Mouse (Mus musculus): Measurements from ENCODE around the gene Alyref. TPM values are rescaled to one million over a fixed set of nuclear protein-coding genes. Genes with fewer than 3 reads are reported as not detected.

Alyref gene
- total RNA-seq, 1 experiment = 397 TPM

DNA sequence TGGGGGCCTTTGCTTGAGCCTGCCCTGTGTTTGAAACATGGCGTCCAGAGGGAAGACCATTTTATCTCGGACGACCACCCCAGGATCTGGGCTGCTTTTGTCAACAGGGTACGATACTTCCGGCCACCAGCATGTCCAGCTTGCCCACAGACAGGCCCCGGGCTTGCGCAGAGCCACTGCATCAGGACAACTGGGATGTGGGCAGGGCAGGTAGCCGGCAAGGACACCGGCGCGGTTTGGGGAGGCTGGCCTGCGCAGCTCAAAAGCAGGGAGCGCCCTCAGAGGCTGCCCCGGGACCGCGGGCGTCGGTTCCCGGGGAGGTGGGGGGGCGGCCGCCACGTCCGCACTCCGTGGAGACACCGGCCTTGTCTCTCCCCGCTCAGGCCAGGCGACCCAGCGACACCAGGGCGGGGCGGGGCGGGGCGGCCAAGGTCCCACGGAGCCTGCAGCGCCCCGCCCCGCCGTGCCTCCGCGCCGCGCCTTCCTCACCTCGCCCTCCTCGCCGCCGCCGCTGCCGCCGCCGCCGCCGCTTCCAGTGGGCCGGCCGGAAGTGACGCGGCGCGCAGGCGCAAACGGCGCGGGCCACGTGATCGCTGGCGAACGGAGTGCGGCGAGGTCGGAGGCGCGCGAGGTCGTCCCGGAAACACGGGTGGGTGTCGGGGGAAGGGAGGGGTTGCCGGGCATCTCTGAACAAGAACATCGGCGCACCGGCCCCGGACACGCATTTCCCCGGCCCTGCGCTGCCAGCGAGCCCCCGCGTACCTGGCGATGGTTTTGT, 48.8 kb downstream of the Alyref start, which contains the start of gene Mcrip1:
TSS of gene Mcrip1 (minus strand) at position 560 of the 778 bp plus-strand sequence.
- peak within 1 kb of the TSS; percentile 80 for H3K9ac ChIP-seq (ENCODE audit: insufficient read depth, low read depth, low read length, poor library complexity, severe bottlenecking)
- TF ChIP-seq ZNF384 (IDR thresholded peaks at IDR 0.05; ENCODE audit: low read depth, low read length) (no peak), CHD2 (IDR thresholded peaks at IDR 0.05; ENCODE audit: low read depth, low read length) (no peak), ZC3H11A (IDR thresholded peaks at IDR 0.05; ENCODE audit: borderline replicate concordance, low read depth, low read length) (no peak), HCFC1 (IDR thresholded peaks at IDR 0.05; ENCODE audit: borderline replicate concordance, insufficient read depth, low read length) (no peak), MAFK (IDR thresholded peaks at IDR 0.05; ENCODE audit: insufficient read depth, low read depth, low read length) (no peak)
- H3K9me3 ChIP-seq (ENCODE audit: control insufficient read depth, insufficient read depth, low read depth, low read length) = no peaks in the 10 kb centered on the region
- no peak within 1 kb of the TSS for H3K27ac ChIP-seq (ENCODE audit: insufficient read depth, low read depth, low read length, poor library complexity, severe bottlenecking)
- peak; percentile 65 for DNase-seq (ENCODE audit: low read depth, low spot score)
- H3K36me3 ChIP-seq (ENCODE audit: control insufficient read depth, insufficient read depth, low read length, poor library complexity, severe bottlenecking) = peaks cover 1% of the 10 kb centered on the region; the same call in 1 of the 2 replicates
- in situ Hi-C loops (cut with MboI; ENCODE audit: low sequenced_read_pairs in 2 of 2, unreplicated experiment in 2 of 2) = no loop called here
- peak within 1 kb of the TSS; percentile 76 to 86 for H3K4me3 ChIP-seq (ENCODE audit: insufficient read depth in 1 of 2, low read depth in 1 of 2, low read length in 2 of 2, poor library complexity in 1 of 2, severe bottlenecking in 1 of 2)
- peaks cover 0 to 9% of the 10 kb centered on the region in 2 experiments; a peak in 3 of 4 replicates for H3K4me1 ChIP-seq (ENCODE audit: control insufficient read depth in 2 of 2, insufficient read depth in 2 of 2, low read length in 2 of 2, poor library complexity in 1 of 2)

DNA sequence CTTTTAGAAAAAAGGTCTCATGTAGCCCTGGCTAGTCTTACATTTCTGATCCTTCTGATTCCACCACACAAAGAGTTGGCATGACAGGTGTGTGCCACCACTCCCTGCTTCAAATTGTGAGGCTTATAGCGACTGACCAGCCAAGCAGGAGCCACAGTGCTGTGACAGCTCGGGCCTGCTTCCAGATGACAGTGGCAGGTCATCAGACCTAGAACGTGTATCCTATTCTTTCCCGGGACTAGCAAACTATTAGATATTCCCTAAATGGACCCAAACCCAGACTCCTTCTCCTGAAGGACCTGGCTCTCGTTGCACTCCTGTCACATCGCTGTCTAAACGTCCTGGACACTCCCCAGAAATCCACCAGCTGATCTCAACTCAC, 49.4 kb downstream of the Alyref start:
- peak overlapping the region; percentile 76 to 86 for H3K4me3 ChIP-seq (ENCODE audit: insufficient read depth in 1 of 2, low read depth in 1 of 2, low read length in 2 of 2, poor library complexity in 1 of 2, severe bottlenecking in 1 of 2)
- H3K27ac ChIP-seq (ENCODE audit: insufficient read depth, low read depth, low read length, poor library complexity, severe bottlenecking) = no peak overlapping the region
- H3K4me1 ChIP-seq (ENCODE audit: control insufficient read depth in 2 of 2, insufficient read depth in 2 of 2, low read length in 2 of 2, poor library complexity in 1 of 2) = peaks cover 0 to 9% of the 10 kb centered on the region in 2 experiments; a peak in 3 of 4 replicates
- H3K9me3 ChIP-seq (ENCODE audit: control insufficient read depth, insufficient read depth, low read depth, low read length) = no peaks in the 10 kb centered on the region
- peak overlapping the region; percentile 75 for H3K9ac ChIP-seq (ENCODE audit: insufficient read depth, low read depth, low read length, poor library complexity, severe bottlenecking)
- no peak for DNase-seq (ENCODE audit: low read depth, low spot score)
- in situ Hi-C loops (cut with MboI; ENCODE audit: low sequenced_read_pairs in 2 of 2, unreplicated experiment in 2 of 2) = no loop called here
- TF ChIP-seq CHD2 (IDR thresholded peaks at IDR 0.05; ENCODE audit: low read depth, low read length) = no peak
- TF ChIP-seq ZNF384 (IDR thresholded peaks at IDR 0.05; ENCODE audit: low read depth, low read length) = no peak
- TF ChIP-seq MAFK (IDR thresholded peaks at IDR 0.05; ENCODE audit: insufficient read depth, low read depth, low read length) = no peak
- no peak for TF ChIP-seq ZC3H11A (IDR thresholded peaks at IDR 0.05; ENCODE audit: borderline replicate concordance, low read depth, low read length)
- no peak for TF ChIP-seq HCFC1 (IDR thresholded peaks at IDR 0.05; ENCODE audit: borderline replicate concordance, insufficient read depth, low read length)
- peaks cover 5% of the 10 kb centered on the region; the same call in 1 of the 2 replicates for H3K36me3 ChIP-seq (ENCODE audit: control insufficient read depth, insufficient read depth, low read length, poor library complexity, severe bottlenecking)

DNA sequence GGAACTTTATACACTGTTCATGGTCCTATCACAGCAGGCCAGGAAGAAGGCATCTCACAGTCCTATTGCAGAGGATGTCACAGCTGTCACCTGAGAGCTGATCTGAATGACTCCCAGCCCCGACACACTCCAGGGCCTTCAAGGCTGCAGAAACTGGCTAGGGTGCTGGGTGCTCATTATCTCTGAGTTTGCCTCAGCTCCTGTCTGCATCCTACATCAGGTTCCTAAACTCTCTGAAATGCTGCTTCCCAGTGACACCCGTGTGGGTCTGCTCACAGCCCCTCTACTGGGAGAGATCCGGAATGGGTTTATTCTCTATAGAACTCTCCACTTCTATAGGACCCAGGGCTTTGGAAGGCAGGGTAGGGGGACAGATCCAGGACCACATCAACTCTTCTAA, 50.0 kb downstream of the Alyref start:
- no peak overlapping the region for H3K9ac ChIP-seq (ENCODE audit: insufficient read depth, low read depth, low read length, poor library complexity, severe bottlenecking)
- no peak for TF ChIP-seq ZC3H11A (IDR thresholded peaks at IDR 0.05; ENCODE audit: borderline replicate concordance, low read depth, low read length)
- TF ChIP-seq ZNF384 (IDR thresholded peaks at IDR 0.05; ENCODE audit: low read depth, low read length) = no peak
- no peak for TF ChIP-seq MAFK (IDR thresholded peaks at IDR 0.05; ENCODE audit: insufficient read depth, low read depth, low read length)
- TF ChIP-seq HCFC1 (IDR thresholded peaks at IDR 0.05; ENCODE audit: borderline replicate concordance, insufficient read depth, low read length) = no peak
- TF ChIP-seq CHD2 (IDR thresholded peaks at IDR 0.05; ENCODE audit: low read depth, low read length) = no peak
- no peaks in the 10 kb centered on the region for H3K9me3 ChIP-seq (ENCODE audit: control insufficient read depth, insufficient read depth, low read depth, low read length)
- no peak for DNase-seq (ENCODE audit: low read depth, low spot score)
- in situ Hi-C loops (cut with MboI; ENCODE audit: low sequenced_read_pairs in 2 of 2, unreplicated experiment in 2 of 2) = no loop called here
- H3K36me3 ChIP-seq (ENCODE audit: control insufficient read depth, insufficient read depth, low read length, poor library complexity, severe bottlenecking) = peaks cover 5% of the 10 kb centered on the region; the same call in 1 of the 2 replicates
- H3K4me1 ChIP-seq (ENCODE audit: control insufficient read depth in 2 of 2, insufficient read depth in 2 of 2, low read length in 2 of 2, poor library complexity in 1 of 2) = peaks cover 0 to 9% of the 10 kb centered on the region in 2 experiments; a peak in 3 of 4 replicates
- no peak overlapping the region for H3K4me3 ChIP-seq (ENCODE audit: insufficient read depth in 1 of 2, low read depth in 1 of 2, low read length in 2 of 2, poor library complexity in 1 of 2, severe bottlenecking in 1 of 2)
- no peak overlapping the region for H3K27ac ChIP-seq (ENCODE audit: insufficient read depth, low read depth, low read length, poor library complexity, severe bottlenecking)

DNA sequence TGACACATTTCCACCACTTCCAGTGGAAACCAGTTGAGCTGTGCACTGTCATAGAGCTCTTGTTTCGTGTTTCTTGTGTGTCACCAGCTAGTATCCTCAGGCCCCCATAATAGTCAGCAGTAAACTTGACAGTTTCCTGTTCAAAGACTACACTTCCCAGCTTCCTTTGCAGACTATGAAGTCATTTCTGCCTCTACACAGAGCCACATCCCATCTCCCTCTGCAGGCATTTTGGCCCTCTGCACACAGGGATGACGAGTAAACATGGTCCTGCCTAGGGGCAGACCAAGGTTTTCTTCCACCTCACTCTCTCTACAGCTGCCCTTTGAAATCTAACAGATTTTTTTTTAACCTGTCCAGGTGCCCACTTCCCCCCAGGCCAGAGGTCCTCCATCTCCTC, 50.7 kb downstream of the Alyref start:
- Histone ChIP-seq H3K9me3 (ENCODE audit: control insufficient read depth, insufficient read depth, low read depth, low read length) (no peaks in the 10 kb centered on the region), H3K4me1 (ENCODE audit: control insufficient read depth in 2 of 2, insufficient read depth in 2 of 2, low read length in 2 of 2, poor library complexity in 1 of 2) (peaks cover 0 to 9% of the 10 kb centered on the region in 2 experiments; a peak in 3 of 4 replicates), H3K9ac (ENCODE audit: insufficient read depth, low read depth, low read length, poor library complexity, severe bottlenecking) (no peak overlapping the region), H3K4me3 (ENCODE audit: insufficient read depth in 1 of 2, low read depth in 1 of 2, low read length in 2 of 2, poor library complexity in 1 of 2, severe bottlenecking in 1 of 2) (no peak overlapping the region), H3K27ac (ENCODE audit: insufficient read depth, low read depth, low read length, poor library complexity, severe bottlenecking) (no peak overlapping the region), H3K36me3 (ENCODE audit: control insufficient read depth, insufficient read depth, low read length, poor library complexity, severe bottlenecking) (peaks cover 5% of the 10 kb centered on the region; the same call in 1 of the 2 replicates)
- no peak for DNase-seq (ENCODE audit: low read depth, low spot score)
- in situ Hi-C loops (cut with MboI; ENCODE audit: low sequenced_read_pairs in 2 of 2, unreplicated experiment in 2 of 2) = no loop called here
- TF ChIP-seq CHD2 (IDR thresholded peaks at IDR 0.05; ENCODE audit: low read depth, low read length) = no peak
- TF ChIP-seq HCFC1 (IDR thresholded peaks at IDR 0.05; ENCODE audit: borderline replicate concordance, insufficient read depth, low read length) = peak; percentile 64; the same call in 1 of the 2 replicates

Data from ES-E14 (cell line).